Mouse (Mus musculus) lung, postnatal 0 days (tissue): ENCODE measurements around the gene Nrm.

ENCODE experiments used
- CTCF ChIP-seq: IDR thresholded peaks from 2 replicates; pipeline ENCODE4 v1.5.1; 2016; ENCODE audit warnings: antibody characterized with exemption, mild to moderate bottlenecking
- EP300 ChIP-seq: IDR thresholded peaks from 2 replicates; pipeline ENCODE4 v1.6.1; 2016; ENCODE audit warnings: antibody characterized with exemption, mild to moderate bottlenecking, control low read depth

GRCm38 (mm10) chr17:35816686-35817085, 44.4 kb upstream of the Nrm start:
- no peak for TF ChIP-seq CTCF
- TF ChIP-seq EP300 = peak; percentile 27; the same call in 1 of the 2 replicates
